Mouse (Mus musculus) hindbrain, embryonic 12.5 days (tissue): ENCODE results near the gene Brwd1. TPM values are rescaled to one million over a fixed set of nuclear protein-coding genes. Genes with fewer than 3 reads are reported as not detected.
"Not testable (repeated sequence)": the region's sequence is repeated elsewhere in the genome, so short reads cannot be mapped to it uniquely, and the experiment has no call there.

Source experiments
- ATAC-seq: fragments of 200-750 bp; cut with Nextera tagmentation; 2 replicates; pipeline ENCODE4 v1.8.0; 2017; ENCODE audit warnings: moderate TSS enrichment; ENCODE audit not compliant: low FRiP score
- H3K27ac ChIP-seq: fragments of 300-500 bp; sonication (generic); 2 replicates; pipeline ENCODE4 v1.5.1; 2016; ENCODE audit warnings: mild to moderate bottlenecking
- H3K27me3 ChIP-seq: fragments of 300-500 bp; sonication (generic); 2 replicates; pipeline ENCODE4 v1.6.1; 2016; ENCODE audit warnings: mild to moderate bottlenecking
- H3K36me3 ChIP-seq: fragments of 300-500 bp; sonication (generic); 2 replicates; pipeline ENCODE4 v1.6.1; 2016; ENCODE audit warnings: mild to moderate bottlenecking
- H3K4me1 ChIP-seq: fragments of 300-500 bp; sonication (generic); 2 replicates; pipeline ENCODE4 v1.6.1; 2016
- H3K4me2 ChIP-seq: fragments of 300-500 bp; sonication (generic); replicated peaks from 2 replicates; pipeline ENCODE4 v1.6.1; 2016; ENCODE audit warnings: mild to moderate bottlenecking
- H3K4me3 ChIP-seq: fragments of 300-500 bp; sonication (generic); 2 replicates; pipeline ENCODE4 v1.5.1; 2016; ENCODE audit warnings: mild to moderate bottlenecking
- H3K9ac ChIP-seq: fragments of 300-500 bp; sonication (generic); 2 replicates; pipeline ENCODE4 v1.6.1; 2016; ENCODE audit warnings: mild to moderate bottlenecking, moderate library complexity
- H3K9me3 ChIP-seq: fragments of 300-500 bp; sonication (generic); replicated peaks from 2 replicates; pipeline ENCODE4 v1.6.1; 2016; ENCODE audit warnings: mild to moderate bottlenecking
- WGBS: fragments of 180-500 bp; shearing (Covaris S2); methylation state at CpG from one replicate; pipeline ENCODE4 v1.1.7; 2016; 5-methylcytosine and 5-hydroxymethylcytosine counted together
- polyA plus RNA-seq: library from polyadenylated mRNA; unstranded; fragments of >200 nt; fragmentation: Nextera tagmentation; extraction: Ambion mirVana; gene quantifications from 2 replicates; pipeline ENCODE4 v1.2.1, GENCODE M21; 2016

The Brwd1 gene
- polyA plus RNA-seq, result 219 and 232 TPM in 2 replicates

DNA sequence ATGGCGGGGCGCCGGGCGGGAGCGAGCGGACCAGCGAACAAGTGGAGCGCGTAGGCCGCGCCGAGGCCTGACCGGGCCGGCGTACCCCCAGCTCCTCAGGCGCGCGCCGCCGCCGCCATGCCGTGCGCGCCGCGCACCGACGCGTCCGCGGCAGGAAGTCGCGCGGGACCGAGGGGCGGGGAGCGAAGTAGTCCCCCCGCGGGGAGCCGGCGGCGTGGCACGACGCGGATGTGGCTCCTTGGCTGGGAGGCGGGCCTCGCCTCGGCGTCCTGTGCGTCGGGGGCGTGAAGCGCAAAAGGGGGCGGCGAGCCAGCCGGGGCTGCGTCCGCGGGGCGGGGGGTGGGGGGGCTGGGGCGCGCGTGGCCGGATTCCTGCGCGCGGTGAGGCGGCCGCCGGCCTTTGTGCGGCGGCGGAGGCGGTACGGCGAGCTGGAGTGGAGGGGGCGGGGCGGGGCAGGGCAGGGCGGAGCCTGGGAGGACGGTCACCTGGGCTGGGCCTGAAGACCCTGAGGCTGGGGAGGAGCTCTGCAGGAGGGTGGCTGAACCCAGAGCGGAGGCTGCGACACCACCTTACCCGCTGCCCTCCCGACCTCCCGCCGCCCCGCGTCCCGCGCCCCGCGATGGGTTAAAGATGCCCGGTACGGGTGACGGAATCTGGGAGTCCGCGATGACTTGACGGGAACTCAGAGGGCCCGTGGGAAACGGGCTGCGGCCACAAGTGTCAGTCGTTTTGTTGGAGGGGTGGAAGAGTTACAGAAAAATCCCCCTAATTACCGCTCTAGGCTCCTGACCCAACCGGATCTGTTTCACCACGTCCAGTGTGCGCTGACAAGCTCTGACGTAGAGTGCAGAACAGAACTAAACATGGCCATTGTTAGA is at the start of gene Brwd1:
Gene Brwd1 (minus strand): TSS at position 226 of the 878 bp plus-strand sequence.
- ATAC-seq, result peak; percentile 84
- H3K9ac ChIP-seq, result peak within 1 kb of the TSS; percentile 98
- peaks cover 26% of the 10 kb centered on the region for H3K36me3 ChIP-seq
- H3K27me3 ChIP-seq, result no peaks in the 10 kb centered on the region
- peak within 1 kb of the TSS; percentile 99 for H3K4me3 ChIP-seq
- peaks cover 13% of the 10 kb centered on the region for H3K4me1 ChIP-seq
- peak within 1 kb of the TSS; percentile 64 for H3K4me2 ChIP-seq
- H3K27ac ChIP-seq, result peak within 1 kb of the TSS; percentile 99
- under 1% methylated on average over 69 of the region's 107 CpGs for WGBS
- no peaks in the 10 kb centered on the region for H3K9me3 ChIP-seq

DNA sequence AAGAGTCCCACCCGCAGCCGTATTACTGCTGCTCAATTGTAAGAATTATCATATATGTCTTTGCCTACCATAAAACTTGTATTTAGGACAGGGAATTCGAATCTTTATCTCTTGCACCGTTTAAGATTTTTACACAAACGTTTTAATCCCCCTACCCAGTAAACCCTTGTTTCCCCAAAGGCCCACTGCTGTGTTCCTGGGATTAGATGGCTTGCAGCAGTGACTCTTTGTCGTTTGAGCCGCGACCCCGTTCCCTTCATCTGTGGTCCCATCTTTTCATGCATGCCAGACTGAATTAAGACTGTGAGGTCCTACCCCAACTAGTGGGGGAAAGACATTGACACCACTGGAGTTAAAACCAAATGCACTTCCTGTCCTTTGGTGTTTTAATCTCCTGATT is 46.1 kb upstream of the Brwd1 start:
- no peak for ATAC-seq
- peak overlapping the region; percentile 59 for H3K4me2 ChIP-seq
- H3K4me1 ChIP-seq, result peaks cover 24% of the 10 kb centered on the region
- no peaks in the 10 kb centered on the region for H3K27me3 ChIP-seq
- no peaks in the 10 kb centered on the region for H3K9me3 ChIP-seq
- peaks cover 22% of the 10 kb centered on the region for H3K36me3 ChIP-seq
- 4% methylated on average over 9 of the region's 9 CpGs for WGBS
- peak overlapping the region; percentile 76 for H3K9ac ChIP-seq
- peak overlapping the region; percentile 91 for H3K4me3 ChIP-seq
- H3K27ac ChIP-seq, result peak overlapping the region; percentile 99

DNA sequence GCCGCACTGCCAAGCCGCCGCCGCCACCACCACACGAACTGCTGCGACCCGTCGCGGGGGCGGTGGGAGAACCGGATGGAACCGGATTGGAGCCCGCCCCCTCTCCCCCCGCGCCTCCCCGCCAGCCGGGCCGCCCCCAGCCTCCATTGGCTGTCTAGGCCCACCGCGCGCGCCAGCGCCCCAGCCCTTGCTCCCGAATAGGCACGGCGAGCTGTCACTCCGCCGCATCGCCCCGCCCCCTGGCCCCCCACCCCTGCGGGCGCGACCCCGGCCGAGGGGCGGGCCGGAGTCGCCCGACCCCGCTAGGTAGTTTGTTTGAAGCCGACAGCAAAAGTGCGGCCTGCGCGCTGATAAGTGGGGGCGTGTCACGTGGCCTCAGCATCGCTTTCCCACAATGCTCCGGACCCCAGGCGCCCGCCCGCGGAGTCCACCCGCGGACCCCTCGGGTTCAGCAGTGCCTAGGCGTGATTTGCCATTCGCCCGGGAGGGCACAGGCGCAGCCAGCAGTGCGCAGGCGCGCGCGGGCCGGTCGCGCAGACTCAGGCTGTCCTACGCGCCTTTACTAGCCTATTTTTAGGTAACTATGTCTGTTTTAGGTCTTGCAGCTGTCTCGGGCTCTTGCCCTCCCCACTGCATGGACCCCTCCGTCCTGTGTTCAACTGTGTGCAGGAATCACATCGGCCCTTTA is 45.5 kb upstream of the Brwd1 start, which contains the start of gene Hmgn1:
Gene Hmgn1 (minus strand): TSS at position 73 of the 688 bp plus-strand sequence.
- Histone ChIP-seq H3K9me3 (no peaks in the 10 kb centered on the region), H3K4me2 (peak within 1 kb of the TSS; percentile 84), H3K9ac (peak within 1 kb of the TSS; percentile 98), H3K4me3 (peak within 1 kb of the TSS; percentile 91), H3K36me3 (peaks cover 28% of the 10 kb centered on the region), H3K4me1 (peaks cover 24% of the 10 kb centered on the region), H3K27me3 (no peaks in the 10 kb centered on the region), H3K27ac (peak within 1 kb of the TSS; percentile 99)
- WGBS, result under 1% methylated on average over 66 of the region's 72 CpGs
- peak; percentile 99 for ATAC-seq

DNA sequence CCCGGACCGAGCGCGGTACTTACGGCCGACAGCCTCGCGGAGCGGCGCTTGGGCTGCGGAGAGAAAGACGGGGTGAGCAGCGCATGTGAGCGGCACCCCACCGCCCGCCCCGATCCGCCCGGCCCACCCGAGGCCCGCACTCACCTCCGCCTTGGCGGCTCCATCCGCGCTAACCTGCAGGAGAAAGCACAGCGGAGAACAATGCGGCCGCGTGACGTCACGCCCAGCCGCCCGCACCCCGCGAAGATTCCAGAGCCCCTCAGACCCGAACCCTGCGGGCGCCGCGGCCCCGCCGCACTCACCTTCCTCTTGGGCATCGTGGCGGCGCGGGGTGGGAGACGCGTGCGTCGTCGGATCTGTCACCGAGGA is 44.9 kb upstream of the Brwd1 start:
- Histone ChIP-seq H3K4me1 (peaks cover 24% of the 10 kb centered on the region), H3K4me3 (peak overlapping the region; percentile 91), H3K27me3 (no peaks in the 10 kb centered on the region), H3K36me3 (peaks cover 33% of the 10 kb centered on the region), H3K27ac (peak overlapping the region; percentile 99), H3K9me3 (no peaks in the 10 kb centered on the region), H3K9ac (peak overlapping the region; percentile 98), H3K4me2 (peak overlapping the region; percentile 84)
- 1% methylated on average over 52 of the region's 52 CpGs for WGBS
- peak; percentile 78 for ATAC-seq

DNA sequence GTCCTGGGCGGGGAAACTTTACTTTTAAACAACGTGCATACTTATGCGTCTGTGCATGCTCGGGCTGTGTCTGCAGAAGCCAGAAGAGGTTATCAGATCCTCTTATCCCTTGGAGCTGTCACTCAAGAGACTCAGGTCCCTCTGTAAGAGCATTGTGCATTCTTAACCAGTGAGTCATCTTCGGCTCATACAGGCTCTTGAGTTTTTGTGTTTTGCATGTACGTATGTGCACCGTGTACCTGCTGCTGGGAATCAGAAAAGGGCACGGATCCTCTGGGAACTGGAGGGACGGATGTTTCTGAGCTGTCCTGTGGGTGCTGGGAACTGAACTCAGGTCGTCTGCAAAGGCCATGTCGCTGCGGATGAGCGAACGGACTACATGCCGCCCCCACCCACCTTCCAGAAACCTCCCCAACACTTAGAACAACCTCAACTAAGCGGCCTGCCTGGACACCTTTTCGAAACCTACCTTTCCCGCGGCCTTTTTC is 44.4 kb upstream of the Brwd1 start:
- Histone ChIP-seq H3K9me3 (no peaks in the 10 kb centered on the region), H3K27ac (peak overlapping the region; percentile 99), H3K4me1 (peaks cover 24% of the 10 kb centered on the region), H3K27me3 (no peaks in the 10 kb centered on the region), H3K4me3 (peak overlapping the region; percentile 91), H3K9ac (peak overlapping the region; percentile 98), H3K36me3 (peaks cover 36% of the 10 kb centered on the region), H3K4me2 (peak overlapping the region; percentile 84)
- 6% methylated on average over 19 of the region's 19 CpGs for WGBS
- no peak for ATAC-seq

DNA sequence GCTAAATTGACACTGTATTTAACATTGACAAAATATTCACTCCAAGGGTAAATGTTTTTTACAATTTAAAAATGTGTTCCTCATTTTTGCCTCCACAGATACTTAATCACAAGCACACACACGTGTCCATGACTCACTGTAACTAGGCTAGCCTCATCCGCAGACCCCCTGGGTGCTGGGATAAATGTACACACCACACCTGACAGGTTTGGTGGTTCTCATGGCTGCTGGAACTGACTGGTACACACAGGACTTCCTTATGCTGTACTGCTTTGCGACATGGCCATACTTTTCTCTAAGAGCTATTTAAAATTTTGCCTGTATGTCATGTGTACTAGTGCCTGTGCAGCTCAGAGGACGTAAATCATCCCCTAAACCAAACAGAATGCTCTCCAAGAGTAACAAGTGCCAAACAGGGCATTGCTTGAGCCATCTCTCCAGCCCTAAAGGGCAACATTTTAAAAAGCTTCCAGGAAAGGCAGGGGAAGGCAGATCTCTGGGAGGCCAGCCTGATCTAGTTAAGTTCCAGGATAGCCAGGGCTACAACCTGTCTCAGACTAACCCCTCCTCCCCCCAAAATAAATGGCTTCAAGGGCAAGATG is 37.8 kb upstream of the Brwd1 start:
- Histone ChIP-seq H3K9me3 (no peaks in the 10 kb centered on the region), H3K9ac (no peak overlapping the region), H3K4me2 (no peak overlapping the region), H3K4me3 (no peak overlapping the region), H3K36me3 (peaks cover 56% of the 10 kb centered on the region), H3K27me3 (no peaks in the 10 kb centered on the region), H3K4me1 (peaks cover 5% of the 10 kb centered on the region), H3K27ac (no peak overlapping the region)
- WGBS, result 74% methylated on average over 4 of the region's 4 CpGs
- no peak for ATAC-seq

DNA sequence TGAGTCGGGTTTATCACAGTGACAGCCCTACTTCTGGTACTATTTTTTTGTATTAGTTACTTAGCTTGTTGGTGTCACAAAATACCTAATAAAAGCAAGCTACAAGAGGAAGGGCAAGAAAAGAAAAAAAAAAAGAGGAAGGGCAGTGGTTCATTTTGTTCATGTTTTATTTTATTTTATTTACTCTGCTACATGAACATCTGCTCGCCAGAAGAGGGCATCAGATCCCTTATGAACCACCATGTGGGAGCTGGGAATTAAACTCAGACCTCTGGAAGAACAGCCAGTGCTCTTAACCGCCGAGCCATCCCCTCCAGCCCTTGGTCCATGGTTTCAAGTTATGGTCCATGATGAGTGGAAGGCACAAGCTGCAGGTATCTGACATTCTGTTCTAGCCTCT is 32.4 kb upstream of the Brwd1 start:
- no peak overlapping the region for H3K9ac ChIP-seq
- H3K9me3 ChIP-seq, result no peaks in the 10 kb centered on the region
- H3K4me3 ChIP-seq, result no peak overlapping the region
- H3K4me2 ChIP-seq, result no peak overlapping the region
- ATAC-seq, result no peak
- H3K36me3 ChIP-seq, result peaks cover 10% of the 10 kb centered on the region; the same call in 1 of the 2 replicates
- 52% methylated on average over 4 of the region's 4 CpGs for WGBS
- no peaks in the 10 kb centered on the region for H3K27me3 ChIP-seq
- no peak overlapping the region for H3K27ac ChIP-seq
- no peaks in the 10 kb centered on the region for H3K4me1 ChIP-seq

DNA sequence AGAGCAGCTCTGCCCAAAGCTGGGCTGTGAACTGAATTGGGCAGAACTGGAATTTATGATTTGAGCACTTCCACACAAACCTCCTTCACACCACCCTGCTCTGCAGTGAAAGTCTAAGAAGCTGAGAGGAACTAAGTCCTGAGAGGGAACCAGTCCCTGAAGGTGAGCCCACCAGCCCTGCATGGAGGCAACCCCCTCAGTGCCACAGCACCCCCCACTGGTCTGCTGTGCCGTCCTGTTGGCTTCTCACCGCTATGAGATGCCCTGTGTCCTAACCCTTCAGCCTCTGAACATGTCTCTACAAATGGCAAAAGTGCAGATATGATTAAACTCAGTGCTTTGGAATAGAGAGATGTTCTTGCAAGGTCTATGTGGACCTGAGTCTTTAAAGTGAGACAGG is 30.4 kb upstream of the Brwd1 start:
- Histone ChIP-seq H3K4me2 (no peak overlapping the region), H3K4me3 (no peak overlapping the region), H3K27me3 (no peaks in the 10 kb centered on the region), H3K9me3 (no peaks in the 10 kb centered on the region), H3K9ac (no peak overlapping the region), H3K27ac (no peak overlapping the region), H3K4me1 (no peaks in the 10 kb centered on the region), H3K36me3 (no peaks in the 10 kb centered on the region)
- ATAC-seq, result no peak
- 47% methylated on average over 2 of the region's 2 CpGs for WGBS

DNA sequence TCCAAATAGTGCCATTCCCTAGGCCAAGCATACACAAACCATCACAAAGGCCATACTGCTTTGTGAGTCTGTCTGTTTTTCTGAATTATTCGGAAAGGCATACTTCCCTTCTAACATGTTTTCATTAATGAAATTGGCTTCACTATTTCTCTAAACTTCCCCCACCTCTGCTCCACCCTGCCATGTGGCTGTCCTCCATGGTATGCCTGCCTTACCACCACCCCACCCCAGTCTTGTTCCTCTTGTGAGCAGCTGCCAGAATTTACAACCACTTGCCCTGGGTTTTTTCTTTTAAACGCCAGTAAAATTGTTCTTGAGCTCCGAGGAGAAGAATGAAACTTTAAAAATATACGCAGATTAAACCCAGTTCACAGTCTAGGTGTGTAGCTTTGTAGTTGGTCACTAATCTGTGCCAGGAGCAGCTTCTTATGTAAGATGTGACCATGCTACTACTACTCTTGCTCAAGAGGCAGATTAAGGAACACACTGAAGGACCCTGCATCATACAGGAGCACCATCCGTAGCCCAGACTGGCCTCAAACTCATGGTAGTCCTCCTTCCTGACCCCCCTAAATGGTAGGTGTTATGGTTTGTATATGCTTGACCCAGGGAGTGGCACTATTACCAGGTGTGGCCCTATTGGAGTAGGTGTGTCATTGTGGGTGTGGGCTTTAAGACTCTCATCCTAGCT is 28.5 kb upstream of the Brwd1 start:
- Histone ChIP-seq H3K27me3 (no peaks in the 10 kb centered on the region), H3K4me2 (no peak overlapping the region), H3K9me3 (no peaks in the 10 kb centered on the region), H3K36me3 (no peaks in the 10 kb centered on the region), H3K27ac (no peak overlapping the region), H3K4me1 (no peaks in the 10 kb centered on the region), H3K4me3 (no peak overlapping the region), H3K9ac (no peak overlapping the region)
- 87% methylated on average over 5 of the region's 5 CpGs for whole genome bisulfite sequencing
- ATAC-seq, result no peak

DNA sequence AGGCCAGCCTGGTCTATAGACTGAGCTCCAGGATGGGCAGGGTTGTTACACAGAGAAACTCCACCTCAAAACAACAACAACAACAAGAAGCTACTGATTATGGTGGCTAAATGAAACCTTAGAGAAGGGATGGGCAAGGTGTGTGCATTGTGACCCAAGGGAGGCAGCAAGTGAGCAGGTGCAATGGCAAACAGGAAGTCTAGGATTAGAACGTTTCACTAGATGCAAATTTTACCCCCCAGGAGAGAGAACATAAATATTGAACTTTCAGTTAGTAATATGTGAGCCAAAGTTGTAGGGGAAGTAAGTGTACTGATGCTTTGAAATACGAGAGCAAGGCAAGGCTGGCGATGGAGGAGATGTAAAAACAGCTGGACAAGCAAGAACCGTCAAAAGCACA is 27.3 kb upstream of the Brwd1 start:
- Histone ChIP-seq H3K27ac (no peak overlapping the region), H3K9me3 (no peaks in the 10 kb centered on the region), H3K9ac (no peak overlapping the region), H3K27me3 (no peaks in the 10 kb centered on the region), H3K36me3 (no peaks in the 10 kb centered on the region), H3K4me1 (no peaks in the 10 kb centered on the region), H3K4me3 (no peak overlapping the region), H3K4me2 (no peak overlapping the region)
- no peak for ATAC-seq
- WGBS, result 63% methylated on average over 4 of the region's 4 CpGs

DNA sequence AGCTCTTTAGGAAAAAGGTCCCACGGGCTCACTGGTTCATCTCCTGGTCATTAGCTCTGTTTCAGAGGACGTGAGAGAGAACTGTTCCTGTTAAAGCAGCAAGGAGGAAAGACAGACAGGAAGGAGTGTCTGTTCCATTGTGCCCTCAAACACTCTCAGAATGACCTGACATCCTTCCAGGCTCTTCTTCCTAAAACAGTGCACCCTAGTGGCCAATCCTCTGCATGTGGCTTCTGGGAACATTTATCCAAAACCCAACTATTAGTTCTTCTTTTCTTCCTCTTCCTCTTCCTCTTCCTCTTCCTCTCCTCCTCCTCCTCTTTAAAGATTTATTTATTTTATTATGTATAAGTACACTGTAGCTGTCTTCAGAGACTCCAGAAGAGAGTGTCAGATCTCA is 20.7 kb upstream of the Brwd1 start:
- H3K27me3 ChIP-seq, result no peaks in the 10 kb centered on the region
- H3K4me1 ChIP-seq, result no peaks in the 10 kb centered on the region
- no peak overlapping the region for H3K9ac ChIP-seq
- H3K4me3 ChIP-seq, result no peak overlapping the region
- no peak overlapping the region for H3K27ac ChIP-seq
- WGBS, result 44% methylated on average over 2 of the region's 2 CpGs
- no peak overlapping the region for H3K4me2 ChIP-seq
- no peaks in the 10 kb centered on the region for H3K9me3 ChIP-seq
- H3K36me3 ChIP-seq, result no peaks in the 10 kb centered on the region
- no peak for ATAC-seq

DNA sequence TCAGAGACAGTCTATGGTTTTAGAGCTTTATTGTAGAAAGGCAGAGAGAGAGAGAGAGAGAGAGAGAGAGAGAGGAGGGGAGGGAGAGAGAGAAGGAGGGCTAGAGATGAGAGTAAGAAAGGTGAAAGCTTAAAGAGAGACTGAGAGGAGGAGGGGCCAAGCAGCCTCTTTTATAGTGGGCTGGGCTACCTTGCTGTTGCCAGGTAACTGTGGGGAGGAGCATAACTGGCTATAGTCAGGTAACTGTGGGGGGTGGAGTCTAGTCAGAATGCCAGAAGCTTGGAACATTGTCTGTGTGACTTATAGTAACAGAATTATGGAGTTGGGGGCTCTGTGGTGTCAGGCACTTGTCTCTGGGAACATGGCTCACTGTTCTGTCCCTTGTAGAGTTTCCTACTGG is 15.5 kb upstream of the Brwd1 start:
- ATAC-seq, H3K4me2 ChIP-seq, H3K27me3 ChIP-seq, H3K4me1 ChIP-seq, H3K9ac ChIP-seq, H3K36me3 ChIP-seq, H3K27ac ChIP-seq, H3K4me3 ChIP-seq, H3K9me3 ChIP-seq: not testable (repeated sequence)
